Mouse (Mus musculus) embryo, embryonic 9.5 days (tissue): ENCODE data around the gene Brinp1.
"Not testable (repeated sequence)": the region's sequence is repeated elsewhere in the genome, so short reads cannot be mapped to it uniquely, and the experiment has no call there.

Source experiments
- DNase-seq: peaks from one replicate; pipeline ENCODE4 v3.0.0-alpha.2; 2017; ENCODE audit errors: extremely low spot score

The Brinp1 gene

GRCm38 (mm10) chr4:68813997-68814396, 140.2 kb downstream of the Brinp1 start:
- not testable (repeated sequence) for DNase-seq

- no peak for DNase-seq
Measured at GRCm38 (mm10) chr4:68806502-68806901, 147.7 kb downstream of the Brinp1 start.

- DNase-seq, result no peak
Measured at GRCm38 (mm10) chr4:68801923-68802855, 152.0 kb downstream of the Brinp1 start.

- no peak for DNase-seq
Measured at GRCm38 (mm10) chr4:68790003-68790402, 164.2 kb downstream of the Brinp1 start.

- DNase-seq, result no peak
Measured at GRCm38 (mm10) chr4:68788477-68788999, 165.7 kb downstream of the Brinp1 start.

DNA sequence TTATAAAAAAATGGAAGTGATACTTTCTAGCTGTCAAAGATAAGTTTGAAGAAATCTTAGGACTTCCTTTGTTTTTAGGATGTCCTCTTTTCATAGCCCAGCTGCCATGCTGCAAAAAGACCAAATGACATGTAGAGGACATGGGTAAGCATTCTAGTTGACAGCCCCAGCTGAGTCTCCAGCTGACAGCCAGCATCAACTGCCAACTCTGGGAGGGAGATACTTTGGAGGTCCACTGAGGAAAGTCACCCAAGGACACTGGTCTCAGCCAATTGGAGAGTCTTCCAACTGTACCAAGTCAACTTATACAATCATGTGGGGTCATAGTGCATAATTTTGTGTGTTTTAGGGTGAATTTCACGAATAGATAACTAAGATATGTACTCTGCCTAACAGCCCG, 166.6 kb downstream of the Brinp1 start:
- no peak for DNase-seq

GRCm38 (mm10) chr4:68768256-68768655, 185.9 kb downstream of the Brinp1 start:
- DNase-seq, result no peak

DNA sequence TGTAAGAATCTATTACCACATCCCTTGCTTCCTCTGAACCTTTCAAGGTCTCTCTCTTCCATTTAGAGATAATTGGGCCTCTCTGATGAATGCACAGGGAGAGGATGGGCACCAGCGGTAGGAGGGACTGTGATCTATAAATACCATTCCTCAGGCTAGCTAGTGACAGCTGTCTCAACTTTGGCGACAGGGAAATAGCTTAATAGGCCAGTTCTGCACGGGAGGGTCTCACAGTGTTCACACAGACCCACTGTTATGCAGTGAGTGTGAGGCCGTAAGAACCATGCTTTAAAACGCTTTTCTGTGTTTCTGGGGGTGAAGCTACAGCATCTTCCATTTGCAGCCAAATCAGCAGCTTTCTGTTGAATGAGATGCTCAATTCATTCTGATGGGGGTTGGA, 186.8 kb downstream of the Brinp1 start:
- DNase-seq, result no peak

GRCm38 (mm10) chr4:68765772-68766573, 188.2 kb downstream of the Brinp1 start:
- DNase-seq, result no peak

- no peak for DNase-seq
Measured at GRCm38 (mm10) chr4:68764937-68765336, 189.3 kb downstream of the Brinp1 start.

DNA sequence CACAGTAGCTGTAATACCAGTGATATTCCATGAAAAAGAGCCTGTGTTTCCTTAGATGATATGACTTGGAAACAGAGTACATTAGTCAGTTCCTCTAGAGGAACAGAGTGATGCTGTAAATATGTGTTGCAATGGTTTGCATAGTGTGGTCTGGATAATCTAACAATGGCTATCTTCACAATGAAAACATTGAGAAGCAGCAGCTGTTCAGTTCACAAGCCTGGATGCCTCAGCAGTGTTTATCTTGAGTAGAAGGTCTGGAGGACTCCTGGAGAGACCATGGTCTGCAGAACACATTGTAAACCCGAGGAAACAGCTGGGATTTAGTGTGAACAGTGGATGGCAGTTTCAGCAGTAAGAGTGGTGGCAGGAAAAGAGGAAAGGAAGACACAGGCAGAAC, 233.2 kb downstream of the Brinp1 start:
- no peak for DNase-seq
